Mouse (Mus musculus): Measurements from ENCODE around the gene Rad1. TPM values are rescaled to one million over a fixed set of nuclear protein-coding genes. Genes with fewer than 3 reads are reported as not detected.

The Rad1 gene
- polyA plus RNA-seq, 1 experiment from 2014 or later: 11.9 TPM

DNA sequence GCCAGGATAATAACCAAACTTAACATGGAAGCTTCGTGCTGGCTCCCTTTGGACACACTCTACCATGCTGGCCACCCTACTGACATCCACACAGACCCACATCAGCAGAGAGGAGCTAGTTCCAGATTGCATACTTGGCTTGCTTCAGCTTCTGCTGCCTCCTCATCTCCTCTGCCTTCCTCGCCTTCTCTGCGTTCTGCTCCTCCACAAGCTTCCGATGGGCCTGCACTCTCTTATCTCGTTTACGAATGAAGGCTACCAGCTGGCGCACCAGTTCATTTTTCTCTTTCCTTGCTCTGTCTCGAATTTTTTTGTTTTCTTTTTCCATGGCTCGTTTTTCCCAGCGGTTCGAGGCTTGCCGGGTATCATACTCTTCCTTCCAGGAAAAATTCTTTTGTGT lies 24.8 kb upstream of the Rad1 start:
- no peak overlapping the region for H3K4me3 ChIP-seq (ENCODE audit: low read depth, low read length)
- H3K27ac ChIP-seq (ENCODE audit: low read depth): no peak overlapping the region
- WGBS (ENCODE audit: insufficient replicate concordance): 85% methylated on average over 12 of the region's 12 CpGs
- H3K4me2 ChIP-seq (ENCODE audit: low read depth, low read length): no peak overlapping the region
- DNase-seq (no peak), ATAC-seq (no peak)
- no peaks in the 10 kb centered on the region for H3K27me3 ChIP-seq (ENCODE audit: insufficient read depth, low read length)
- no peaks in the 10 kb centered on the region for H3K4me1 ChIP-seq (ENCODE audit: insufficient read depth)
- H3K9me3 ChIP-seq (ENCODE audit: low read length): no peaks in the 10 kb centered on the region
- no peak overlapping the region for H3K9ac ChIP-seq (replicated peaks)
- peaks cover 22% of the 10 kb centered on the region for H3K36me3 ChIP-seq (replicated peaks; ENCODE audit: insufficient read depth, low read length)
- TF ChIP-seq CTCF (IDR thresholded peaks at IDR 0.05; ENCODE audit: low read depth): no peak
- TF ChIP-seq EP300 (IDR thresholded peaks at IDR 0.05; ENCODE audit: low read depth): no peak

DNA sequence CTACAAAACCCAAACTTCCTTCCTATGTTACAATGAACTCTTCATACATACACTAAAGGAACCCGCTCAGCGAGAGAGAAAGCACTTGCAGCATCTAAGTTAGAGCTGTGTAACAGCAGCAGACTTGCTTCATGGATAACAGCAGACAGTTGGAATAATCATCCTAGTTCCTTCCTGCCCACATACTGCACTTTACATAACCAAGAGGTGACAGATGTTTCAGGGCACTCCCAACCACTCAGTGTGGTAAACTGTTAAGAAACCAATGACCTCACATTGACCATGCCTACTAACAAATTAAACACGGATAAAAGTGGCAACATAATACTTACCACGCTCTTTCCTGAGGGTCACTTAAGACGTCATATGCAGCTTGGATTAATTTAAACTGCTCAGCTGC lies 22.3 kb upstream of the Rad1 start:
- Histone ChIP-seq H3K9me3 (ENCODE audit: low read length) (no peaks in the 10 kb centered on the region), H3K4me1 (ENCODE audit: insufficient read depth) (no peaks in the 10 kb centered on the region), H3K4me3 (ENCODE audit: low read depth, low read length) (no peak overlapping the region), H3K27me3 (ENCODE audit: insufficient read depth, low read length) (no peaks in the 10 kb centered on the region), H3K9ac (replicated peaks) (no peak overlapping the region), H3K36me3 (replicated peaks; ENCODE audit: insufficient read depth, low read length) (peaks cover 22% of the 10 kb centered on the region), H3K4me2 (ENCODE audit: low read depth, low read length) (no peak overlapping the region), H3K27ac (ENCODE audit: low read depth) (no peak overlapping the region)
- ATAC-seq (no peak), DNase-seq (no peak)
- TF ChIP-seq CTCF (IDR thresholded peaks at IDR 0.05; ENCODE audit: low read depth) (no peak), EP300 (IDR thresholded peaks at IDR 0.05; ENCODE audit: low read depth) (no peak)
- WGBS (ENCODE audit: insufficient replicate concordance): 60% methylated on average over 5 of the region's 5 CpGs

DNA sequence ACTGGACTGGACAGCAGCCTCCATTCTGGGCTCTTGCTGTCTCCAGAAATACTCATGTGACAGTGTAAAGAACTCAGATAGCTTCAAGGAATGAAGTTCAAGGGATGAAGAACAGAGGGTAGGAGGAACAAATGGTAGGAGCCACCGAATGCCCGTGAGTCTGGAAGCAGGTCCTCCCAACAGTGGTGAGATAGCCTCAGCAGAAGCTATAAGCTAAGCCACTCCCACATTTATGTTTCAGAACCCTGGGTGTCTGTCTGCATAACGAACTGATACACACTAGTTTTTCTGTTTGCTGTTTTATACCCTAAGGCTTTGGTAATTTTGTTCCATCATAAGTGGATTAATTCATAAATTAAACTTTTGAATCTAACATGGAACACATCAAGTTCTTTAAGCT lies 21.1 kb upstream of the Rad1 start:
- H3K9me3 ChIP-seq (ENCODE audit: low read length): no peaks in the 10 kb centered on the region
- no peak overlapping the region for H3K4me2 ChIP-seq (ENCODE audit: low read depth, low read length)
- ATAC-seq (no peak), DNase-seq (no peak)
- H3K4me3 ChIP-seq (ENCODE audit: low read depth, low read length): no peak overlapping the region
- peaks cover 8% of the 10 kb centered on the region for H3K4me1 ChIP-seq (ENCODE audit: insufficient read depth)
- H3K9ac ChIP-seq (replicated peaks): no peak overlapping the region
- H3K36me3 ChIP-seq (replicated peaks; ENCODE audit: insufficient read depth, low read length): peaks cover 18% of the 10 kb centered on the region
- 75% methylated on average over 3 of the region's 3 CpGs for WGBS (ENCODE audit: insufficient replicate concordance)
- TF ChIP-seq EP300 (IDR thresholded peaks at IDR 0.05; ENCODE audit: low read depth): no peak
- no peak for TF ChIP-seq CTCF (IDR thresholded peaks at IDR 0.05; ENCODE audit: low read depth)
- no peaks in the 10 kb centered on the region for H3K27me3 ChIP-seq (ENCODE audit: insufficient read depth, low read length)
- H3K27ac ChIP-seq (ENCODE audit: low read depth): no peak overlapping the region

DNA sequence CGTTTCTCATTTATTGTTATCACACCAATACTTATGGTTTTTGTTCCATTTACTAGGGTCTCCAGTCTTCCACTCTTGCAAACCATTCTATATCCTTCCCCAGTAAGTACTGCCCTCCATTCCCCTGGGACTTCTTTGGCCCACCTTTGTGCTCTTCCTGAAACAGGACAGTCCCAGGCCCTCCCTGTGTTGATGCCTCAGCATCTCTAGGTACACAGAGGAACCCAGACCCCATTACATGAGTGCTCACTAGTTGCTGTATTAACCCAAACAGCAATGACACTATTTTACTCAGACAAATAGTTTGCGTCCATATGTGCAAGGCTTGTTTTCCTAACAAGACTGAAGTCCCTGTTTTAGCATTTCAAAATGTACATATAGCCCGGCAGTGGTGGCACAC lies 17.1 kb upstream of the Rad1 start:
- H3K4me2 ChIP-seq (ENCODE audit: low read depth, low read length): peak overlapping the region; percentile 98
- ATAC-seq: no peak
- H3K9me3 ChIP-seq (ENCODE audit: low read length): no peaks in the 10 kb centered on the region
- peaks cover 11% of the 10 kb centered on the region for H3K4me1 ChIP-seq (ENCODE audit: insufficient read depth)
- DNase-seq: no peak
- no peaks in the 10 kb centered on the region for H3K27me3 ChIP-seq (ENCODE audit: insufficient read depth, low read length)
- 64% methylated on average over 3 of the region's 3 CpGs for WGBS (ENCODE audit: insufficient replicate concordance)
- H3K4me3 ChIP-seq (ENCODE audit: low read depth, low read length): no peak overlapping the region
- TF ChIP-seq EP300 (IDR thresholded peaks at IDR 0.05; ENCODE audit: low read depth) (no peak), CTCF (IDR thresholded peaks at IDR 0.05; ENCODE audit: low read depth) (no peak)
- no peak overlapping the region for H3K27ac ChIP-seq (ENCODE audit: low read depth)
- H3K36me3 ChIP-seq (replicated peaks; ENCODE audit: insufficient read depth, low read length): 0 out of 2 replicates have a peak, but pooled peaks cover 2% of the 10 kb centered on the region
- no peak overlapping the region for H3K9ac ChIP-seq (replicated peaks)

DNA sequence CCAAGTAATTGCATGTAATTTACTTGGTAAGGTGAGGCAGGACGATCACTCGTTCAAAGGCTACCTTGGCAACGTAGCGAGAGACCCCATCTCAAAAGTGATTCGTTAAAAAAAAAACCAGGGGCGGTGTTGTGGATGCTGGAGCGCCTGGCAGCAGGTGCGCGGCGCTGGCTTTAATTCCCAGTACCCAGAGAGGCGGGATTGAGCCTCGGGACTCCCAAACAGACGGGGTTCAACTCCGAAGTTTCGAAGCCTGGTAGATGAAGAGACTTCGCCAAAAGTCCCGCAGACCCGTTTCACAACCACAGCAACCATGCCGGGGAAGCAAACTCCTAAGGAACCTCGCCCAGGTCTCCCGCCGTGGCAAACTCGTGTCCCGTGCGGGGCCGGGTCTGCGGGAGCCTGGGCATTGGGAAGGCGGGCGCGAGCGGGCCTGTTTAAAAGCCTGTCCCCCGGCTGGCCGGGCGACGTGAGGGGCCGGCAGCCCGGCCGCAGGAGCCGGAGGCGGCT lies 16.1 kb upstream of the Rad1 start:
- Histone ChIP-seq H3K4me2 (ENCODE audit: low read depth, low read length) (peak overlapping the region; percentile 98), H3K9ac (replicated peaks) (peak overlapping the region; percentile 90), H3K4me3 (ENCODE audit: low read depth, low read length) (peak overlapping the region; percentile 90), H3K27ac (ENCODE audit: low read depth) (peak overlapping the region; percentile 92), H3K27me3 (ENCODE audit: insufficient read depth, low read length) (no peaks in the 10 kb centered on the region), H3K36me3 (replicated peaks; ENCODE audit: insufficient read depth, low read length) (no peaks in the 10 kb centered on the region), H3K4me1 (ENCODE audit: insufficient read depth) (peaks cover 11% of the 10 kb centered on the region), H3K9me3 (ENCODE audit: low read length) (no peaks in the 10 kb centered on the region)
- DNase-seq (no peak), ATAC-seq (peak; percentile 26)
- TF ChIP-seq EP300 (IDR thresholded peaks at IDR 0.05; ENCODE audit: low read depth): no peak
- TF ChIP-seq CTCF (IDR thresholded peaks at IDR 0.05; ENCODE audit: low read depth): no peak
- WGBS (ENCODE audit: insufficient replicate concordance): under 1% methylated on average over 33 of the region's 40 CpGs

DNA sequence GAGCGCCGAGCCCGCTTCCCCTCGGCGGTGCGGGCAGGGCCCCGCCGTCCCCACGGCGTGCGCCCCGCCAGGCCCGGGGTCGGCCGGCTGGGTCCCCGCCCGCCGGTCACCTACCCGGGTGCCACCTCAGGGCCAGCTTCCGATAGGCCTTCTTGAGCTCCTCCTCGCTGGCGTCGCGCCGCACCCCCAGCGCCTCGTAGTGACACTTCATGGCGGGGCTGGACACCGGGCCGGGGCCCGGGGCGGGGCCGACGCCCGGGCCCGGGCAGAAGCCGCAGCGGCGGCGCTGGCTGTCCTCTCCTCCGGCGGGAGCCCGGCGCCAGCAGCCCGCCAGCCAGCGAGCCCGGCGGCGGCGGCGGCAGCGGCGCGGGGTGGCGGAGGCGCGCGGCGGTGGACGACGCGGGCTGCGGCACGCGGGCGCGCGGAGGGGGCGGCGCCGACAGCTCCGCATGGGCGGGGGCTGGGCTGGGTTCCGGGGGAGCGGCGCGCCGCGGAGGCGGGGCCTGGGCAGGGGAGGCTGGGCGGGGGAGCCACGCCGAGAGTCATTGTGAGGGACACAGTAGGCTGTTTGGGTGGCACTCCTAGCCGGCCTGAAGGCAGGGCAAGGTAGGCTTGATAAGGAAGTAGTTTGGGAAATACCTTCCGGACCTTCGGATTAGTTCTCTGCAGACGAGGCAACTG lies 15.5 kb upstream of the Rad1 start, which contains the start of gene Dnajc21:
Dnajc21 (minus strand) TSS at position 366 of the 681 bp plus-strand sequence.
- Histone ChIP-seq H3K27me3 (ENCODE audit: insufficient read depth, low read length) (no peaks in the 10 kb centered on the region), H3K4me2 (ENCODE audit: low read depth, low read length) (peak within 1 kb of the TSS; percentile 98), H3K9me3 (ENCODE audit: low read length) (no peaks in the 10 kb centered on the region), H3K4me3 (ENCODE audit: low read depth, low read length) (peak within 1 kb of the TSS; percentile 90), H3K4me1 (ENCODE audit: insufficient read depth) (peaks cover 11% of the 10 kb centered on the region), H3K9ac (replicated peaks) (peak within 1 kb of the TSS; percentile 90), H3K36me3 (replicated peaks; ENCODE audit: insufficient read depth, low read length) (peaks cover 3% of the 10 kb centered on the region; the same call in 1 of the 2 replicates), H3K27ac (ENCODE audit: low read depth) (peak within 1 kb of the TSS; percentile 92)
- DNase-seq (peak; percentile 90), ATAC-seq (peak; percentile 98)
- TF ChIP-seq CTCF (IDR thresholded peaks at IDR 0.05; ENCODE audit: low read depth): no peak
- no peak for TF ChIP-seq EP300 (IDR thresholded peaks at IDR 0.05; ENCODE audit: low read depth)
- under 1% methylated on average over 41 of the region's 87 CpGs for WGBS (ENCODE audit: insufficient replicate concordance)
